Mouse (Mus musculus) naive thymus-derived CD4-positive, alpha-beta T cell, adult 2 months (primary cell): ENCODE results near the gene Ccdc183.

Source experiments
- DNase-seq: peaks from one replicate; pipeline ENCODE4 v3.0.0-alpha.2; 2011; ENCODE audit warnings: low read depth

Ccdc183 gene

GRCm38 (mm10) chr2:25577951-25578795 lies 39.3 kb downstream of the Ccdc183 start:
- no peak for DNase-seq

GRCm38 (mm10) chr2:25576965-25577891 lies 40.2 kb downstream of the Ccdc183 start:
- DNase-seq: peak; percentile 66

GRCm38 (mm10) chr2:25576028-25576850 lies 41.2 kb downstream of the Ccdc183 start:
- peak; percentile 27 for DNase-seq

GRCm38 (mm10) chr2:25575432-25576027 lies 41.9 kb downstream of the Ccdc183 start:
- DNase-seq: peak; percentile 62

GRCm38 (mm10) chr2:25574579-25575431 lies 42.7 kb downstream of the Ccdc183 start, which contains the start of the genes Mamdc4 and Phpt1:
Gene Mamdc4 (minus strand): TSS chr2:25574845.
Gene Phpt1 (minus strand): TSS chr2:25575224.
- DNase-seq: peak; percentile 98

GRCm38 (mm10) chr2:25574136-25574535 lies 43.3 kb downstream of the Ccdc183 start:
- DNase-seq: no peak

GRCm38 (mm10) chr2:25573068-25573467 lies 44.4 kb downstream of the Ccdc183 start:
- no peak for DNase-seq

- DNase-seq: no peak
These were observed 46.3 kb downstream of the Ccdc183 start for GRCm38 (mm10) chr2:25571221-25571620.

GRCm38 (mm10) chr2:25569323-25569722 lies 48.2 kb downstream of the Ccdc183 start:
- no peak for DNase-seq

- DNase-seq: no peak
These were observed 48.9 kb downstream of the Ccdc183 start for GRCm38 (mm10) chr2:25568473-25569019.

GRCm38 (mm10) chr2:25566558-25566957 lies 50.9 kb downstream of the Ccdc183 start:
- no peak for DNase-seq

- no peak for DNase-seq
These were observed 51.7 kb downstream of the Ccdc183 start for GRCm38 (mm10) chr2:25565741-25566140.

- DNase-seq: no peak
These were observed 55.5 kb downstream of the Ccdc183 start for GRCm38 (mm10) chr2:25561946-25562345.

GRCm38 (mm10) chr2:25560551-25560950 lies 56.9 kb downstream of the Ccdc183 start:
- no peak for DNase-seq

- no peak for DNase-seq
These were observed 58.7 kb downstream of the Ccdc183 start for GRCm38 (mm10) chr2:25558774-25559173.
